Mouse (Mus musculus) heart, embryonic 16.5 days (tissue): ENCODE results near the gene Pik3ip1. TPM values are rescaled to one million over a fixed set of nuclear protein-coding genes. Genes with fewer than 3 reads are reported as not detected.

Experiments used
- ATAC-seq: fragments of 200-750 bp; cut with Nextera tagmentation; replicated peaks from 2 replicates; pipeline ENCODE4 v1.8.0; 2017; ENCODE audit warnings: moderate number of reproducible peaks; ENCODE audit not compliant: insufficient read depth, low FRiP score; ENCODE audit errors: extremely low read depth
- H3K27ac ChIP-seq: fragments of 300-500 bp; sonication (generic); 2 replicates; pipeline ENCODE4 v1.5.1; 2014; ENCODE audit warnings: mild to moderate bottlenecking, low read length, control low read depth, moderate library complexity
- H3K27me3 ChIP-seq: fragments of 300-500 bp; sonication (generic); 2 replicates; pipeline ENCODE4 v1.6.1; 2014; ENCODE audit warnings: low read length, mixed read lengths; ENCODE audit not compliant: control insufficient read depth, insufficient read depth
- H3K36me3 ChIP-seq: fragments of 300-500 bp; sonication (generic); 2 replicates; pipeline ENCODE4 v1.6.1; 2014; ENCODE audit not compliant: control insufficient read depth, insufficient read depth
- H3K4me1 ChIP-seq: fragments of 300-500 bp; sonication (generic); 2 replicates; pipeline ENCODE4 v1.6.1; 2014; ENCODE audit warnings: low read length, mixed read lengths; ENCODE audit not compliant: control insufficient read depth, insufficient read depth
- H3K4me2 ChIP-seq: fragments of 300-500 bp; sonication (generic); 2 replicates; pipeline ENCODE4 v1.6.1; 2014; ENCODE audit warnings: low read depth, mild to moderate bottlenecking, control low read depth, low read length
- H3K4me3 ChIP-seq: fragments of 300-500 bp; sonication (generic); 2 replicates; pipeline ENCODE4 v1.5.1; 2014; ENCODE audit warnings: mild to moderate bottlenecking, control low read depth, low read length
- H3K9ac ChIP-seq: fragments of 300-500 bp; sonication (generic); 2 replicates; pipeline ENCODE4 v1.6.1; 2014; ENCODE audit warnings: low read length, control low read depth
- H3K9me3 ChIP-seq: fragments of 300-500 bp; sonication (generic); replicated peaks from 2 replicates; pipeline ENCODE4 v1.6.1; 2016; ENCODE audit warnings: low read length; ENCODE audit not compliant: control insufficient read depth
- WGBS: fragments of 180-500 bp; shearing (Covaris S2); extraction: QIAGEN DNeasy Blood & Tissue Kit; methylation state at CpG from one replicate; pipeline ENCODE4 v1.1.7; 2014; 5-methylcytosine and 5-hydroxymethylcytosine counted together
- polyA plus RNA-seq: library from polyadenylated mRNA; unstranded; fragments of >200 nt; fragmentation: Nextera tagmentation; extraction: Ambion mirVana; gene quantifications from 2 replicates; pipeline ENCODE4 v1.2.1, GENCODE M21; 2015

Gene Pik3ip1
- polyA plus RNA-seq, 1 experiment from 2014 or later, result 40.9 TPM

DNA sequence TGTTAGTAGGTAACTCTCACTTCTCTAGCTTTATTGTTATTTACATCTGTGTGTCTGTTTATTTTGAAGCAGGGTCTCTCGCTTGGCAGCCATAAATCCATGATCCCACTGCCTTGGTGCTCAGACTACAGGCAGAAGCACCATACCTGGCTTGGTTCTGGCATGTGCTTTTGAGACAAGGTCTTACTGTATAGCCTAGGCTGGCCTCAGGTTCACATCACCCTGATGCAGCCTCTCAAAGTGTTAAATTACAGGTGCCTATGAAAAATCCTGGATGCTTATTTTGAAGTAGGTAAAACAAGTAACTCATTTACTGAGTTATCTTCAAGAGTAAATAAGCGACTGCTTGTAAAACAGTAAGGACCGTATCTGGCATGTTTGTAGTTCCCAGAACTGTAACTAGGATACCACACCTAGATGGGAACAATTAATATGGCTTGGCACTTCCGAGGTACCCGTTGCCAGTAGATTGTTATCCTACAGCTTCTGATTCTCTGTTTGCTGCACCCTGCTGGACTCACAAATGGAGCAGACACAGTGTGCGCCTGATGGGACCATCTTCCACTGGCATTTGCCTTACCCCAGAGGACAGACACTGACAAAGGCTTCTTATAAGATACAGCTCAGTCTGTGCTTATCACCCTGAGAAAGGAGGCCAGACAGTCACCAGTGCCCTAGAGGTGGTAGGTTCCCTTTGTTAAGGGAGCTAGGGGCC, 57.4 kb downstream of the Pik3ip1 start:
- Histone ChIP-seq H3K27ac (peak overlapping the region; percentile 21; the same call in 1 of the 2 replicates), H3K4me1 (peaks cover 9% of the 10 kb centered on the region), H3K9me3 (no peaks in the 10 kb centered on the region; the same call in 1 of the 2 replicates), H3K27me3 (no peaks in the 10 kb centered on the region), H3K4me3 (no peak overlapping the region), H3K9ac (no peak overlapping the region), H3K36me3 (peaks cover 2% of the 10 kb centered on the region; the same call in 1 of the 2 replicates), H3K4me2 (no peak overlapping the region)
- 0 out of 2 replicates have a peak, but pooled peaks have one; percentile 15 for ATAC-seq
- WGBS, result 78% methylated on average over 6 of the region's 6 CpGs

- Histone ChIP-seq H3K36me3 (no peaks in the 10 kb centered on the region), H3K4me3 (no peak overlapping the region), H3K4me1 (peaks cover 11% of the 10 kb centered on the region), H3K27ac (no peak overlapping the region), H3K27me3 (no peaks in the 10 kb centered on the region), H3K9me3 (no peaks in the 10 kb centered on the region), H3K4me2 (no peak overlapping the region), H3K9ac (no peak overlapping the region)
- ATAC-seq, result no peak
- WGBS, result 59% methylated on average over 5 of the region's 5 CpGs
Observed at GRCm38 (mm10) chr11:3389996-3390395, 59.8 kb downstream of the Pik3ip1 start.

GRCm38 (mm10) chr11:3390789-3391188, 60.6 kb downstream of the Pik3ip1 start:
- Histone ChIP-seq H3K36me3 (no peaks in the 10 kb centered on the region), H3K4me3 (no peak overlapping the region), H3K4me1 (peaks cover 11% of the 10 kb centered on the region), H3K27me3 (no peaks in the 10 kb centered on the region), H3K27ac (no peak overlapping the region), H3K4me2 (no peak overlapping the region), H3K9me3 (no peaks in the 10 kb centered on the region), H3K9ac (no peak overlapping the region)
- no peak for ATAC-seq
- WGBS, result 76% methylated on average over 5 of the region's 5 CpGs

DNA sequence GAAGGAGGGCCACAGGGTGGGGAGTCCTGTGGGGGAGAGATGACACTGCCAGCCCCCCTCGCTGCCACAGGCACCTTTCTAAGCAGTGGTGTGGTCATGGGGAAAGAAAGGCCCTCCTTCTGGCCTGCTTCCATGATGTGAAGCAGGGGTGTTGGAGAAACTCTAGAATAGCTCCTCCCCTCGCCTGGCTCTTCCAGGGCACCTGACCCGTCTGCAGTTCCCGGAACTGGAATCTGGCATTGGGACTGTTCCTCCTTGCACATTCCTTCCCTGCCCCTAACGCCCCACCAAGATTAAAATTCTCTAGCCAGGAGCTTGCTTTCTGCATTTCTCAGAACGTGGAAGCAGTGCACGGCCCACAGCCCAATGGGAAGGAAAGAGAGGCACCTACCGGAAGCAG, 62.3 kb downstream of the Pik3ip1 start:
- 0 out of 2 replicates have a peak, but pooled peaks have one; percentile 35 for ATAC-seq
- no peaks in the 10 kb centered on the region for H3K36me3 ChIP-seq
- no peak overlapping the region for H3K4me3 ChIP-seq
- peak overlapping the region; percentile 37; the same call in 1 of the 2 replicates for H3K4me2 ChIP-seq
- no peaks in the 10 kb centered on the region for H3K9me3 ChIP-seq
- 56% methylated on average over 8 of the region's 8 CpGs for WGBS
- H3K4me1 ChIP-seq, result peaks cover 5% of the 10 kb centered on the region
- H3K9ac ChIP-seq, result no peak overlapping the region
- no peak overlapping the region for H3K27ac ChIP-seq
- H3K27me3 ChIP-seq, result no peaks in the 10 kb centered on the region

Other genes with a start within 250 kb of the Pik3ip1 start
- gene Sfi1, start 136.9 kb upstream of the Pik3ip1 start, polyA plus RNA-seq, result 12.0 and 12.1 TPM in 2 replicates
- gene Eif4enif1, start 128.0 kb upstream of the Pik3ip1 start, polyA plus RNA-seq, result 29.2 and 31.9 TPM in 2 replicates
- gene Drg1, start 64.0 kb upstream of the Pik3ip1 start, polyA plus RNA-seq, result 166 and 198 TPM in 2 replicates
- 25.7 and 26.3 TPM in 2 replicates for gene Patz1, start 41.5 kb upstream of the Pik3ip1 start, polyA plus RNA-seq
- 47.1 and 54.9 TPM in 2 replicates for gene Limk2, start 78.8 kb downstream of the Pik3ip1 start, polyA plus RNA-seq
- 30.6 and 31.9 TPM in 2 replicates for gene Rnf185, start 122.0 kb downstream of the Pik3ip1 start, polyA plus RNA-seq
- 0.20 and 0.22 TPM in 2 replicates for gene Pla2g3, start 157.9 kb downstream of the Pik3ip1 start, polyA plus RNA-seq
- gene Inpp5j, start 174.4 kb downstream of the Pik3ip1 start, polyA plus RNA-seq, result 10.9 and 12.1 TPM in 2 replicates
- gene Selenom, start 184.3 kb downstream of the Pik3ip1 start, polyA plus RNA-seq, result 119 and 126 TPM in 2 replicates
- 93.9 and 104 TPM in 2 replicates for gene Smtn, start 210.2 kb downstream of the Pik3ip1 start, polyA plus RNA-seq